Mouse (Mus musculus) testis, adult 2 months (tissue): ENCODE measurements around the gene Olfr654.

Source experiments
- CTCF ChIP-seq: fragments of 200-500 bp; IDR thresholded peaks from 2 replicates; pipeline ENCODE4 v1.5.1; 2012; ENCODE audit warnings: low read depth, mild to moderate bottlenecking, inconsistent platforms, low read length, moderate library complexity; ENCODE audit not compliant: control insufficient read depth, insufficient read depth, insufficient replicate concordance
- POLR2A ChIP-seq: fragments of 200-500 bp; IDR thresholded peaks from 2 replicates; pipeline ENCODE4 v1.6.1; 2012; ENCODE audit warnings: low read depth, mild to moderate bottlenecking, inconsistent platforms, low read length, moderate library complexity; ENCODE audit not compliant: control insufficient read depth

DNA sequence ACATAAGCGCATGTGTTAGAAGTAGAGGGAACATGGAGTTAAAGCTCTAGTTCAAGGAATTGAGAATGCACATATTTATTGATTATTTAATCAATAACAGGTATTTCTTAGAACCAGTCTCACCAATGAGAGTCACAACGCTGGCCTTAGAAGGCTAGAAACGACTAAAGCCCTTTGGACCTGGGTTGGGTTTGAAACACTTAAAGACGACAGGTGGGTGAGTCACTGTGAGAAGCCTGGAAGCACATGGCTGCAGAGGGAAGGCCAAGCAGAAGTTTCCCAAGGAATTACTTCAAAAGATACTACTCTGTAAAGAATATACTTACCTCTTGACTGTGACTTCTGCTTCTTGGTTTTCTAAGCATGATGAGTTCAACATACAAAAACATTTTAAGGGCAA lies 6.0 kb upstream of the Olfr654 start:
- TF ChIP-seq CTCF (no peak), POLR2A (no peak)
